Mouse (Mus musculus) CH12.LX (cell line): Measurements from ENCODE around the gene Rnf213. TPM values are rescaled to one million over a fixed set of nuclear protein-coding genes. Genes with fewer than 3 reads are reported as not detected.

Source experiments
- DNase-seq: peaks from one replicate; pipeline ENCODE4 v3.0.0-alpha.2; 2013; ENCODE audit errors: extremely low read depth
- H3K27ac ChIP-seq: 2 replicates; pipeline ENCODE4 v1.5.1; 2012; ENCODE audit warnings: low read depth, mild to moderate bottlenecking, control low read depth, moderate library complexity; ENCODE audit not compliant: insufficient read depth
- H3K27me3 ChIP-seq: replicated peaks from 2 replicates; pipeline ENCODE3; 2012; ENCODE audit warnings: inconsistent platforms
- H3K36me3 ChIP-seq, 2 experiments: replicated peaks in 1 of 2; 2 replicates each; pipeline versions ENCODE3 to v1.6.1; 2012; ENCODE audit warnings: inconsistent platforms in 1 of 2, low read length in 1 of 2, mild to moderate bottlenecking in 1 of 2, mixed read lengths in 1 of 2, moderate library complexity in 1 of 2; ENCODE audit not compliant: control insufficient read depth in 1 of 2, insufficient read depth in 1 of 2
- H3K4me1 ChIP-seq, 2 experiments: 2 replicates each; pipeline ENCODE4 v1.6.1; 2012; ENCODE audit warnings: inconsistent platforms in 1 of 2, moderate library complexity in 1 of 2; ENCODE audit not compliant: insufficient read depth in 2 of 2, control insufficient read depth in 1 of 2
- H3K4me2 ChIP-seq: 2 replicates; pipeline ENCODE4 v1.6.1; 2012; ENCODE audit warnings: low read depth, mild to moderate bottlenecking, control low read depth; ENCODE audit not compliant: poor library complexity, insufficient read depth, severe bottlenecking
- H3K4me3 ChIP-seq, 3 experiments: fragments of 150-350 bp in 1 of 3; sonication (generic) in 1 of 3; replicated peaks in 1 of 3; 2 replicates each; pipeline versions ENCODE3 to v1.5.1; 2011 to 2012; ENCODE audit warnings: low read depth in 2 of 3, low read length in 2 of 3, mild to moderate bottlenecking in 2 of 3, moderate library complexity in 2 of 3, control low read depth in 1 of 3, improper control_type of control experiment in 1 of 3, inconsistent platforms in 1 of 3, mixed read lengths in 1 of 3; ENCODE audit not compliant: poor library complexity in 1 of 3
- H3K79me2 ChIP-seq: replicated peaks from 2 replicates; pipeline ENCODE4 v1.6.1; 2012; ENCODE audit warnings: mild to moderate bottlenecking, moderate library complexity; ENCODE audit not compliant: control insufficient read depth, poor library complexity, insufficient read depth, severe bottlenecking; ENCODE audit errors: extremely low read depth
- H3K9ac ChIP-seq: 2 replicates; pipeline ENCODE4 v1.6.1; 2012; ENCODE audit warnings: low read depth, mild to moderate bottlenecking, control low read depth, moderate library complexity; ENCODE audit not compliant: insufficient read depth
- H3K9me3 ChIP-seq: replicated peaks from 2 replicates; pipeline ENCODE3; 2012; ENCODE audit warnings: low read length, inconsistent platforms, mixed read lengths
- BHLHE40 ChIP-seq: IDR thresholded peaks from 2 replicates; pipeline ENCODE4 v1.6.1; 2011; ENCODE audit warnings: mild to moderate bottlenecking, low read depth, low read length, improper control_type of control experiment
- CHD1 ChIP-seq: IDR thresholded peaks from 2 replicates; pipeline ENCODE4 v1.6.1; 2012; ENCODE audit warnings: low read depth, low read length, improper control_type of control experiment, inconsistent platforms
- CHD2 ChIP-seq: IDR thresholded peaks from 2 replicates; pipeline ENCODE4 v1.6.1; 2011; ENCODE audit warnings: low read length, improper control_type of control experiment
- CTCF ChIP-seq, 2 experiments: IDR thresholded peaks in 1 of 2; conservative IDR thresholded peaks in 1 of 2; 2 replicates each; pipeline ENCODE4 v1.5.1; 2011 to 2012; ENCODE audit warnings: low read depth in 2 of 2, low read length in 2 of 2, improper control_type of control experiment in 1 of 2, inconsistent platforms in 1 of 2, mild to moderate bottlenecking in 1 of 2, moderate library complexity in 1 of 2
- E2F4 ChIP-seq: IDR thresholded peaks from 2 replicates; pipeline ENCODE4 v1.6.1; 2011; ENCODE audit warnings: low read depth, low read length, improper control_type of control experiment; ENCODE audit not compliant: insufficient replicate concordance
- ELF1 ChIP-seq: IDR thresholded peaks from 2 replicates; pipeline ENCODE4 v1.6.1; 2014; ENCODE audit warnings: low read depth, mild to moderate bottlenecking, inconsistent platforms, low read length, improper control_type of control experiment
- EP300 ChIP-seq: IDR thresholded peaks from 2 replicates; pipeline ENCODE4 v1.6.1; 2011; ENCODE audit warnings: low read length, improper control_type of control experiment
- ETS1 ChIP-seq: conservative IDR thresholded peaks from 2 replicates; pipeline ENCODE4 v1.6.1; 2012; ENCODE audit warnings: low read depth, mild to moderate bottlenecking, inconsistent platforms, low read length, improper control_type of control experiment, moderate library complexity
- GABPA ChIP-seq: IDR thresholded peaks from 2 replicates; pipeline ENCODE4 v1.6.1; 2012; ENCODE audit warnings: low read depth, low read length, improper control_type of control experiment, inconsistent platforms; ENCODE audit not compliant: insufficient replicate concordance
- HCFC1 ChIP-seq: IDR thresholded peaks from 2 replicates; pipeline ENCODE4 v1.6.1; 2012; ENCODE audit warnings: low read depth, mild to moderate bottlenecking, inconsistent platforms, low read length, improper control_type of control experiment
- IRF4 ChIP-seq: IDR thresholded peaks from 2 replicates; pipeline ENCODE4 v1.6.1; 2014; ENCODE audit warnings: low read depth, mild to moderate bottlenecking, inconsistent platforms, low read length, improper control_type of control experiment
- JUN ChIP-seq: IDR thresholded peaks from 2 replicates; pipeline ENCODE4 v1.6.1; 2011; ENCODE audit warnings: low read depth, mild to moderate bottlenecking, low read length, improper control_type of control experiment, moderate library complexity; ENCODE audit not compliant: insufficient read depth
- JUND ChIP-seq: conservative IDR thresholded peaks from 2 replicates; pipeline ENCODE4 v1.6.1; 2011; ENCODE audit warnings: low read depth, low read length, improper control_type of control experiment
- KAT2A ChIP-seq: IDR thresholded peaks from 2 replicates; pipeline ENCODE4 v1.6.1; 2012; ENCODE audit warnings: low read length, improper control_type of control experiment, inconsistent platforms; ENCODE audit not compliant: insufficient replicate concordance
- MAFK ChIP-seq: IDR thresholded peaks from 2 replicates; pipeline ENCODE4 v1.6.1; 2011; ENCODE audit warnings: low read length, improper control_type of control experiment; ENCODE audit not compliant: insufficient replicate concordance
- MAX ChIP-seq: IDR thresholded peaks from 2 replicates; pipeline ENCODE4 v1.6.1; 2011; ENCODE audit warnings: low read length, improper control_type of control experiment
- MAZ ChIP-seq: IDR thresholded peaks from 2 replicates; pipeline ENCODE4 v1.6.1; 2012; ENCODE audit warnings: low read depth, mild to moderate bottlenecking, inconsistent platforms, low read length, improper control_type of control experiment, moderate library complexity
- MEF2A ChIP-seq: IDR thresholded peaks from 2 replicates; pipeline ENCODE4 v1.6.1; 2014; ENCODE audit warnings: low read depth, mild to moderate bottlenecking, inconsistent platforms, low read length, improper control_type of control experiment, borderline replicate concordance
- MXI1 ChIP-seq: IDR thresholded peaks from 2 replicates; pipeline ENCODE4 v1.6.1; 2011; ENCODE audit warnings: mild to moderate bottlenecking, low read depth, low read length, improper control_type of control experiment
- MYC ChIP-seq: IDR thresholded peaks from 2 replicates; pipeline ENCODE4 v1.6.1; 2011; ENCODE audit warnings: low read depth, mild to moderate bottlenecking, improper control_type of control experiment, low read length
- NELFE ChIP-seq: IDR thresholded peaks from 2 replicates; pipeline ENCODE4 v1.6.1; 2011; ENCODE audit warnings: low read depth, low read length, improper control_type of control experiment
- NRF1 ChIP-seq: IDR thresholded peaks from 2 replicates; pipeline ENCODE4 v1.6.1; 2014; ENCODE audit warnings: low read depth, mild to moderate bottlenecking, inconsistent platforms, low read length, improper control_type of control experiment, moderate library complexity
- PAX5 ChIP-seq: IDR thresholded peaks from 2 replicates; pipeline ENCODE4 v1.6.1; 2012; ENCODE audit warnings: low read length, inconsistent platforms, mixed read lengths
- POLR2A ChIP-seq: IDR thresholded peaks from 2 replicates; pipeline ENCODE4 v1.6.1; 2011; ENCODE audit warnings: low read depth, mild to moderate bottlenecking, improper control_type of control experiment, low read length
- POLR2AphosphoS2 ChIP-seq: IDR thresholded peaks from 2 replicates; pipeline ENCODE4 v1.6.1; 2011; ENCODE audit warnings: low read depth, low read length, improper control_type of control experiment
- RAD21 ChIP-seq: IDR thresholded peaks from 2 replicates; pipeline ENCODE4 v1.6.1; 2011; ENCODE audit warnings: low read depth, mild to moderate bottlenecking, low read length, improper control_type of control experiment, moderate library complexity
- RCOR1 ChIP-seq: conservative IDR thresholded peaks from 2 replicates; pipeline ENCODE4 v1.6.1; 2012; ENCODE audit warnings: low read depth, mild to moderate bottlenecking, inconsistent platforms, low read length, improper control_type of control experiment
- SIN3A ChIP-seq: IDR thresholded peaks from 2 replicates; pipeline ENCODE4 v1.6.1; 2012; ENCODE audit warnings: low read length, improper control_type of control experiment, inconsistent platforms
- SMC3 ChIP-seq: IDR thresholded peaks from 2 replicates; pipeline ENCODE4 v1.6.1; 2011; ENCODE audit warnings: low read depth, low read length, improper control_type of control experiment
- TBP ChIP-seq: conservative IDR thresholded peaks from 2 replicates; pipeline ENCODE4 v1.6.1; 2011; ENCODE audit warnings: low read depth, low read length, improper control_type of control experiment
- TCF12 ChIP-seq: IDR thresholded peaks from 2 replicates; pipeline ENCODE4 v1.6.1; 2014; ENCODE audit warnings: low read depth, mild to moderate bottlenecking, inconsistent platforms, low read length, improper control_type of control experiment
- UBTF ChIP-seq: IDR thresholded peaks from 2 replicates; pipeline ENCODE4 v1.6.1; 2012; ENCODE audit warnings: low read depth, mild to moderate bottlenecking, inconsistent platforms, low read length, improper control_type of control experiment, moderate library complexity
- USF1 ChIP-seq: IDR thresholded peaks from 2 replicates; pipeline ENCODE4 v1.6.1; 2014; ENCODE audit warnings: low read depth, mild to moderate bottlenecking, inconsistent platforms, low read length, improper control_type of control experiment
- USF2 ChIP-seq: conservative IDR thresholded peaks from 2 replicates; pipeline ENCODE4 v1.6.1; 2011; ENCODE audit warnings: low read depth, low read length, improper control_type of control experiment
- ZC3H11A ChIP-seq: IDR thresholded peaks from 2 replicates; pipeline ENCODE4 v1.6.1; 2012; ENCODE audit warnings: low read depth, mild to moderate bottlenecking, inconsistent platforms, low read length, improper control_type of control experiment
- ZKSCAN1 ChIP-seq: IDR thresholded peaks from 2 replicates; pipeline ENCODE4 v1.6.1; 2012; ENCODE audit warnings: low read depth, inconsistent platforms, low read length, improper control_type of control experiment, borderline replicate concordance
- ZMIZ1 ChIP-seq: IDR thresholded peaks from 2 replicates; pipeline ENCODE4 v1.6.1; 2012; ENCODE audit warnings: low read depth, mild to moderate bottlenecking, inconsistent platforms, low read length, improper control_type of control experiment
- ZNF384 ChIP-seq: IDR thresholded peaks from 2 replicates; pipeline ENCODE4 v1.6.1; 2012; ENCODE audit warnings: low read depth, low read length, improper control_type of control experiment, inconsistent platforms
- dilution Hi-C: fragments of 300-500 bp; cut with MboI; formaldehyde crosslinking; loops from 2 replicates; pipeline ENCODE4 v1.14.3; 2020; ENCODE audit warnings: low sequenced_read_pairs; ENCODE audit not compliant: extremely low pct_unique_long_range_greater_than_20kb, extremely low pct_ligation_motif_present
- in situ Hi-C: fragments of 300-500 bp; cut with MboI; formaldehyde crosslinking; loops from 3 replicates; pipeline ENCODE4 v1.14.3; 2019; ENCODE audit warnings: low sequenced_read_pairs, low pct_ligation_motif_present, low pct_unique_long_range_greater_than_20kb, mixed read lengths
- polyA plus RNA-seq: library from polyadenylated mRNA; unstranded; fragments of >175 nt; gene quantifications from 2 replicates; pipeline ENCODE4 v1.2.1, GENCODE M21; 2012; ENCODE audit warnings: low read depth; ENCODE audit not compliant: insufficient read length
- total RNA-seq, 2 experiments: library from RNA; depleted of rRNA; stranded (reverse); fragments of 300-350 nt in 1 of 2; fragments of >200 nt in 1 of 2; gene quantifications; 2 replicates each; pipeline ENCODE4 v1.2.3; 2012 to 2014

The Rnf213 gene
- total and polyA plus RNA-seq, 3 experiments, result 4.2 to 23.2 (median 11.2) TPM

DNA sequence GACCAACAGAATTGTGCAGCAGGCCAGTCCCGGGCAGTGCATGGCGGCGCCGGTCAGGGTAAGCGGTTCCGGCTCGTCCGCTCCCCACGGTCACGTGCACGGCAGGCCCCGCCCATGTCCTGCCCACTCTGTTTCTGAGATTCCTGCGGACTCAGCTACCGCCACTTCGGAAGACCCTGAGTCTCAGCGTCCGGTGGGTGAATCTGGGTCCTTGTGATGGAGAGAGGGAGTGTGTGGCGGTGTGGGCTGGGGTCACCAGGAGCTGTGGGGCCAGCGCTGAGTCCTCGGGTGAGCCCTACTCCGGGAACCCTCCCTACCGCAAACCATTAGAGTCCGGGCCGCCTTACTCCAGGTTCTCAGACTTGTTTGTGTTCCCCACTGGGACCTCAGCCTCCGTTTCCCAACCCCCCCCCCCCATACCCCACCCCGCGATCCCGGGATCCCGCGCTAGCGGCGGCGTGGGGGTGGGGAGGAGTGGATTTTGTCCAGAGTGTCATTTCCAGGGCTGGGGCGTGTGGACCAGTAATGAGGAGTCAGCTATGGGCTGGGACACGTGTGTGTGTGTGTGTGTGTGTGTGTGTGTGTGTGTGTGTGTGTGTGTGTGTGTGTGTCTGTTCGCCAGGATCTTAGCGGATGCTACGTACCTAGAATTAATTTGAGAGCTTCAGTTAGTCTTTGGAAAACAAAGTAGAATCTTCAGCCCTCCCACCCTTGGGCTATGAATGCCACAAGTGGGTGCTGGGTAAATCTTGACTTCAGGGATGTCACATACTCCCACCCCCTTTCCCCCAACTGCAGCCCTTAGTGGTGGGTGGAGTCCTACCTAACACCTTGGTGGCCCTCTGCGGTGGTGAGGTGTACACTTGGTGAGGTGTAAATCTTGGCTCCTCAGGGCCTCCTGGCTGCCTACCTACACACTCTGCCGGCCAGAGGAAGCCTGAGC lies 37.2 kb upstream of the Rnf213 start, which contains the start of the genes Sgsh and Slc26a11:
Sgsh (minus strand) TSS at position 94 of the 943 bp plus-strand sequence.
Slc26a11 (plus strand) TSS at position 115 of the 943 bp plus-strand sequence.
- H3K9ac ChIP-seq, result peak within 1 kb of the TSS; percentile 84
- DNase-seq, result peak; percentile 71
- peak within 1 kb of the TSS; percentile 73 for H3K4me2 ChIP-seq
- no peaks in the 10 kb centered on the region for H3K27me3 ChIP-seq
- no peak within 1 kb of the TSS for H3K27ac ChIP-seq
- H3K9me3 ChIP-seq, result no peaks in the 10 kb centered on the region
- TF ChIP-seq ZMIZ1 (peak; percentile 64), MEF2A (peak; percentile 24; the same call in 1 of the 2 replicates), ETS1 (no peak), KAT2A (no peak), EP300 (no peak), USF2 (peak; percentile 89), PAX5 (no peak), SMC3 (no peak), GABPA (no peak), UBTF (no peak), ELF1 (peak; percentile 85), NRF1 (peak; percentile 51), IRF4 (peak; percentile 45; the same call in 1 of the 2 replicates), TCF12 (peak; percentile 78), POLR2A (peak; percentile 78), MXI1 (peak; percentile 96), RAD21 (no peak), ZNF384 (no peak), JUND (no peak), ZKSCAN1 (no peak), NELFE (peak; percentile 88), E2F4 (no peak), MAFK (peak; percentile 35; the same call in 1 of the 2 replicates), CTCF (conservative IDR thresholded peaks at IDR 0.05 in 1 of 2, IDR thresholded peaks at IDR 0.05 in 1 of 2; ENCODE audit: low read depth in 2 of 2, low read length in 2 of 2) (no peak), TBP (0 out of 2 replicates have a peak, but pooled peaks have one; percentile 36), POLR2AphosphoS2 (0 out of 2 replicates have a peak, but pooled peaks have one; percentile 73), SIN3A (peak; percentile 93), MYC (no peak), MAZ (0 out of 2 replicates have a peak, but pooled peaks have one; percentile 39), JUN (no peak), CHD1 (no peak), CHD2 (no peak), ZC3H11A (no peak), MAX (peak; percentile 95), RCOR1 (no peak), USF1 (peak; percentile 94), BHLHE40 (peak; percentile 96), HCFC1 (peak; percentile 59)
- peak within 1 kb of the TSS; percentile 74 to 95 (median 87) for H3K4me3 ChIP-seq
- H3K36me3 ChIP-seq, result peaks cover 12 to 46% of the 10 kb centered on the region in 2 experiments
- H3K79me2 ChIP-seq, result no peaks in the 10 kb centered on the region
- dilution Hi-C loops (no loop called here), in situ Hi-C loops (no loop called here)
- H3K4me1 ChIP-seq, result peaks cover 16 to 24% of the 10 kb centered on the region in 2 experiments
